Mouse (Mus musculus) forebrain, embryonic 10.5 days (tissue): Measurements from ENCODE around the gene Usp6nl. TPM values are rescaled to one million over a fixed set of nuclear protein-coding genes. Genes with fewer than 3 reads are reported as not detected.

Source experiments
- DNase-seq: peaks from one replicate; pipeline ENCODE4 v3.0.0-alpha.2; 2017; ENCODE audit warnings: low spot score; ENCODE audit errors: extremely low spot score
- H3K27ac ChIP-seq: fragments of 300-500 bp; sonication (generic); 2 replicates; pipeline ENCODE4 v1.5.1; 2016; ENCODE audit warnings: mild to moderate bottlenecking
- H3K27me3 ChIP-seq: fragments of 300-500 bp; sonication (generic); 2 replicates; pipeline ENCODE4 v1.6.1; 2016; ENCODE audit warnings: mild to moderate bottlenecking; ENCODE audit not compliant: poor library complexity, severe bottlenecking
- H3K36me3 ChIP-seq: fragments of 300-500 bp; sonication (generic); replicated peaks from 2 replicates; pipeline ENCODE4 v1.6.1; 2016; ENCODE audit warnings: mild to moderate bottlenecking, moderate library complexity
- H3K4me1 ChIP-seq: fragments of 300-500 bp; sonication (generic); 2 replicates; pipeline ENCODE4 v1.6.1; 2016
- H3K4me3 ChIP-seq: fragments of 300-500 bp; sonication (generic); 2 replicates; pipeline ENCODE4 v1.5.1; 2016; ENCODE audit warnings: mild to moderate bottlenecking, moderate library complexity
- H3K9me3 ChIP-seq: fragments of 300-500 bp; sonication (generic); 2 replicates; pipeline ENCODE4 v1.6.1; 2016; ENCODE audit warnings: mild to moderate bottlenecking, moderate library complexity
- WGBS: fragments of 180-500 bp; shearing (Covaris S2); methylation state at CpG from one replicate; pipeline ENCODE4 v1.1.7; 2016; 5-methylcytosine and 5-hydroxymethylcytosine counted together
- polyA plus RNA-seq: library from polyadenylated mRNA; unstranded; fragments of >200 nt; fragmentation: Nextera tagmentation; extraction: Ambion mirVana; gene quantifications from 2 replicates; pipeline ENCODE4 v1.2.1, GENCODE M21; 2016

Usp6nl gene
- polyA plus RNA-seq, result 9.2 and 9.7 TPM in 2 replicates

DNA sequence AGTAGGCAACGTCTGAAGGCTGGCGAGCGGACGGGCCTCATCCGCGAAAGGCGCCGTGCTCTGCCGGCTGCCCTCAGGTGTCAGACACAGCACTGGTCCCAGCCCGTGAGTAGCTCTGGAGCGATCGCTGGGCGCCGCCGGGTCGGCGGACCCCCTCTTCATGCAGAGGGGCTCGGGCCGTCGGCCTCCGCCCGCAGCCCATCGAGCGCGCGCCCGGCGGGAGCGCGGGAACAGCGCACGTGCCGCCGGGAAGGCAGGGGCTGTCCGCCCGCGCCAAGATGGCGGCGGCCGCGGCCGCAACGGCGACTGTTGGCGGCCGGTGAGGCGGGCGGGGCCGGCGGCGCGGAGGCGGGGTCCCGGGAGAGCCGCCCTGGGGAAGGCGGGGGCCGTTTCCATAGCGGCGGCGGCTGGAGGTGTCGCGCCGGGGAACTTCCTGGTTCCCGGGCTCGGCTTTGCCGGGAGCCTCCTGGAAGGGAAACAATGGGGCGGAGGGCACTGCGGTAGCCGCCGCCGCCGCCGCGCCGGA is at the start of gene Usp6nl:
Usp6nl (plus strand) TSS at position 292 of the 526 bp plus-strand sequence.
- peak; percentile 77 for DNase-seq
- H3K4me3 ChIP-seq, result peak within 1 kb of the TSS; percentile 90
- H3K36me3 ChIP-seq, result no peaks in the 10 kb centered on the region
- H3K9me3 ChIP-seq, result no peaks in the 10 kb centered on the region
- peaks cover 34% of the 10 kb centered on the region for H3K4me1 ChIP-seq
- 0 out of 2 replicates have a peak, but pooled peaks cover 5% of the 10 kb centered on the region for H3K27me3 ChIP-seq
- WGBS, result under 1% methylated on average over 64 of the region's 75 CpGs
- peak within 1 kb of the TSS; percentile 99 for H3K27ac ChIP-seq

DNA sequence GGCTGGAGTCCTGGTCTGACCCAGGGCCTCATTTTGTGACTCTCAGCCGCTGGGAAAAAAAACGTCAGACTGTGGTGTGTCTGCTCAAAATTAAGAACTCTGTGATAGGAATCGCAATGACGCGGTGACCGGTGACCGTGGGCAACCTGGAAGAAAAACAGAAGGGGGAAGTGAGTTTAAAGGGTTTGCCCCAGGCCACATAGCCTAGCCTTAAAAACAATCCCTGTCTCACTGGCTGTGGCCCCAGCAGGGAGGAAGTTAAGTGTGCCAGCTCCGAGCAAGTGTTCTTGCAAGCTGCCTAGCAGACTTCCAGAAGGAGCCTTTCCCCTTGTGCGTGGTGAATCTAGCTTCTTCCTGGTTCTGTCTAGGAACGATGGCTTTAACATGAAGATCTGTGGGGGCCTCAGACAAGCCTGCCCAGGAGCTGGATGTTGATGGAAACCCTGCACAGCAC is 49.0 kb upstream of the Usp6nl start:
- Histone ChIP-seq H3K4me1 (peaks cover 16% of the 10 kb centered on the region), H3K9me3 (no peaks in the 10 kb centered on the region), H3K4me3 (no peak overlapping the region), H3K27me3 (peaks cover 54% of the 10 kb centered on the region), H3K27ac (peak overlapping the region; percentile 70), H3K36me3 (no peaks in the 10 kb centered on the region)
- WGBS, result 36% methylated on average over 10 of the region's 10 CpGs
- peak; percentile 25 for DNase-seq

DNA sequence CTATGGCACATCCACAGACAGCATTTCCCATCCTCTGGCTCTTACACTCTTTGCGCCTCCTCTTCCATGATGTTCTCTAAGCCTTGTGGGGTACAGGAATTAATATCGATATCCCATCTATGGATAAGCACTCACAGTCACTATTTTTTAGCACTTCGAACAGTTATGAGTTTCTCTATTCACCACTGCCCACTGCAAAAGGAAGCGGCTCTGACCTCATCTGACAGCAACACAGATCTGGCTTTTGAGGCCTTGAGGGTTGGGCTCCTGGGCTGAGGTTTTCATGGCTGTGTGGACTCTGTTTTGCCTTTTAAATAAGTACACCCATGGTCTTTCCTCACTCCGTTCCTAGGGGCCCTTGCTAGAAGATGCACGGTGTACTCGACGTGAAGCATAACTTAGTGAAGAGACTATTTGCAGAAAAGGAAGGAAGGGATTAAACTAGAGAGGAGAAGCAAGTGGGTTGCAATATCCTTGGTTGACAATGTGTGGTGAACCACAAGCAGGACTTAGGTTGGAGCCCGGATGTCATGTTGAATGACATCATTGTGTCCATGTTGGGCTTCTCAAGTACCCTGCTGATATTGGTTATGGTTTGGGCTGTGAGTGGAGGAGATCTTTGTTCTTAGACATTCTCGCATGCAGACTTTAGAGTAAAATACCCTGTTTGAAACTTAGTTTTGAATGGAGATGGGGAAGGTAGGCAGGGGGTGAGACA is 43.5 kb upstream of the Usp6nl start:
- Histone ChIP-seq H3K27me3 (peaks cover 6% of the 10 kb centered on the region; the same call in 1 of the 2 replicates), H3K36me3 (no peaks in the 10 kb centered on the region), H3K27ac (no peak overlapping the region), H3K4me1 (peaks cover 3% of the 10 kb centered on the region), H3K9me3 (no peaks in the 10 kb centered on the region), H3K4me3 (no peak overlapping the region)
- 92% methylated on average over 10 of the region's 10 CpGs for WGBS
- no peak for DNase-seq

DNA sequence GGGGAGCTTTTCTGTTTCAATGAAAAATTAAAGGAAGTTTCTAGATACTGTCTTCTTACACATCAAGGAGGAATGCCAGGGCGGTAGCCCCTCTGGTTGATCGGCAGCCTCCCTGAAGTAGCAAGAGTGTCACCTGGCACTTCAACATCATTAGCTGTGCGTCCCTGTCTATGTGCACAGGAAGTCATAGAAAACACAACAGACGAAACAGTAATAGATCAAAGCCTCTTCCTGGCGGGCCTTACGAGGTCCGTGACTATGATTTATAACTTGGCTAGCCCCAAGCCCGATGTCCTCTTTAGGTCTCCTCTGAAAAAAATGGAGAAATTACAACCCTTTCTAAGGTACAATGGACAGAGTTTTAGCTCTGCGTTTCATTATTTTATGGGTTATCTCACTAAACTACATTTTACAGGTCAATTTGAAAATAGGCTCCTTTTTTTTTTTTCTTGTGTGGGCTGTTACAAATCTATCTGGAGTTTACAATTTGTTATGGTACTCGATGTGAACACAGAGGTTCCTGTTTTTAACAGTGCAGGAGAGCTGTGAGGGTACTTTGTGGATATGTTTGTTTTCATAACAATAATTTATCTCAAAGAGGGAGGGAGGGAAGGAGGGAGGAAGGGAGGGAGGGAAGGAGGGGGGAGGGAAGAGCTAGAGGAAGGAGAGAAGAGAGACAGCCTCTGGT is 42.7 kb upstream of the Usp6nl start:
- H3K36me3 ChIP-seq, result no peaks in the 10 kb centered on the region
- no peak overlapping the region for H3K4me3 ChIP-seq
- DNase-seq, result no peak
- WGBS, result 89% methylated on average over 10 of the region's 10 CpGs
- no peaks in the 10 kb centered on the region for H3K27me3 ChIP-seq
- no peaks in the 10 kb centered on the region for H3K9me3 ChIP-seq
- no peak overlapping the region for H3K27ac ChIP-seq
- H3K4me1 ChIP-seq, result no peaks in the 10 kb centered on the region

DNA sequence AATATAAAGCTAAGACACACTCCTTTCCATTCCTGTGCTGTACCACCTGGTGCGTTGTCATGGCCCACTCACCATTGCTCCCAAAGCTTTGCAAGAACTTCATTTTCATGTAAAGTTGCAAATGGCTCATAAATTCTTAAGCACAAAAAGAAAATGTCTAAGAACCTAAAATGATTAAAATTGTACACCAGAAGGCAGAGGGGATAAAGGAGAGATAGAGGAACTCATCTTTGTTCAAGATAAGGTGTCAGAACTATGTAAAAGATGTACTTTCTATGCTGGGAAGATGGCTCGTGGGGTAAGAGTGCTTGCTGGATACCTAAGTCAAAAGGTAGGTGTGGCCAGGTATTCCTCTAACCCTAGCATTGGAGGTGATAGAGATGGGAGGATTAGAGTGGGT is 38.9 kb upstream of the Usp6nl start:
- no peaks in the 10 kb centered on the region for H3K4me1 ChIP-seq
- no peaks in the 10 kb centered on the region for H3K36me3 ChIP-seq
- H3K27ac ChIP-seq, result no peak overlapping the region
- H3K27me3 ChIP-seq, result no peaks in the 10 kb centered on the region
- no peaks in the 10 kb centered on the region for H3K9me3 ChIP-seq
- no peak for DNase-seq
- 90% methylated on average over 2 of the region's 2 CpGs for WGBS
- no peak overlapping the region for H3K4me3 ChIP-seq

DNA sequence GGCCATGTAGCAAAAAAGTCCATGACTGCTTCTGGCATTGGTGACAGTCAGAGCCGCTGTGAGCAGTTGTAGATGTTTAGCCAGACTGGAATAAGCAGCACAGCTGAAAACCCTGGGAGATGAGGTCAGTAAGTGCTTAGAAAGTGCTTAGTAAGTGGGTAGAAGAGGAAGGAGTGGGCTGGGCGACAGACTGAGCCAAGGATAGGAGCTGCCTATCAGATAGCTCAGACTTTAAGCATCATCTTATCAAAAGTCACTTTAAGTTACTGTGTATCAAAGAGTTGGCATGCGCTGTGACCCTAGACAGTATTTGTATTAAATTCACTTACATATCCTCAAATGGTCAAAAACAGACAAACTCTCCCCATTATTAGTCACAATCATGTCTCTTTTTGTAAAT is 37.7 kb upstream of the Usp6nl start:
- Histone ChIP-seq H3K9me3 (no peaks in the 10 kb centered on the region), H3K27me3 (no peaks in the 10 kb centered on the region), H3K36me3 (no peaks in the 10 kb centered on the region), H3K4me1 (no peaks in the 10 kb centered on the region), H3K4me3 (no peak overlapping the region), H3K27ac (no peak overlapping the region)
- WGBS, result 80% methylated on average over 3 of the region's 3 CpGs
- no peak for DNase-seq

DNA sequence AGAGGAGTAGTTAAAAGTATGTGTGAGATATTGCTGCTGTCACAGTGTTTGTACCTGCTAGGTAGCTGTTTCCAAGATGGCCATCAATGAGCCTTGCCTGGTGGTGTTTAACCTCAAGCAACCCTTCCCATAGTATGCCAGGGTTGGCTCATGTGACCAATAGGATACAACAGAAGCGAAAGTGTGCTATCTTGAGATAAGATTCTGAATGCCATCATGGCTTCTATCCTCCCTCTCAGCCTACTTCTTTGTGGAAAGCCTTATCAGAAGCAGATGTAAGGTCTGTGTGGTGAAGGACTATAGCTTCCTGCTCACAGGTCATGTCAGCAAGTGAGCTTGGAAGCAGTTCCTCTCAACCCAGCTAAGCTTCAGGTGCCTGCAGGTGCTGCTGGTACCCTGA is 36.7 kb upstream of the Usp6nl start:
- DNase-seq, result no peak
- Histone ChIP-seq H3K27me3 (no peaks in the 10 kb centered on the region), H3K27ac (no peak overlapping the region), H3K9me3 (no peaks in the 10 kb centered on the region), H3K36me3 (no peaks in the 10 kb centered on the region), H3K4me1 (no peaks in the 10 kb centered on the region), H3K4me3 (no peak overlapping the region)
- WGBS, result 89% methylated on average over 1 of the region's 1 CpGs

DNA sequence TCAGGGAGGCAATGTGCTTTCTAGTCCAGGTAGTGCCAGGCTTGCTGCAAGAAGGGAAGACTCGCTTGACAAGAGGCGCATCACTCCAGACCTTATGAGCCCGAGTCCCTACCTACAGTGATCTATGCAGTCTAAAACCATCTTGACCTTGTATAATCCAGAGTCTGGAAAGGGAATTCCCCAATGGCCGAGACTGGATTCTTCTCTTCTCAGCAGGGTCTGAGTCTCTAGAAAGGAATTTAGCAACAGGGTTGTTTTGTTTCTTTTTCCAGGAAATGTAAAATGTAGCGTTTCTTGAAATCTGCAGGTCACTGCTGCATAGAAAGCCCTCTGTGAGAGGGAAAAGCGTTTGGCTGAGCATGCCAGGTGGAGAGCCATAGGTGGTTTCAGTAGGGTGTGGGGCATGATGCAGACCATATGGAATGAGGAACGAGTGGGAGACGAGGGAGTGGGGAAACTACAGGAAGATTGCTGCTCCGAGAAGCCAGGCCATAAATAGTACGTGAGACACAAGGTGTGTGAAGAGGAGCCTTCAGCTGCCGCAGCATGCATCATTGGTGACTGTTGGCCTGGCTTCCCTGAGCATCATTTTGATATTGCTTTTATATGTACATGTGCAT is 28.5 kb upstream of the Usp6nl start:
- H3K27ac ChIP-seq, result no peak overlapping the region
- 87% methylated on average over 11 of the region's 11 CpGs for WGBS
- H3K4me3 ChIP-seq, result no peak overlapping the region
- H3K27me3 ChIP-seq, result no peaks in the 10 kb centered on the region
- H3K9me3 ChIP-seq, result no peaks in the 10 kb centered on the region
- no peaks in the 10 kb centered on the region for H3K4me1 ChIP-seq
- DNase-seq, result no peak
- no peaks in the 10 kb centered on the region for H3K36me3 ChIP-seq

DNA sequence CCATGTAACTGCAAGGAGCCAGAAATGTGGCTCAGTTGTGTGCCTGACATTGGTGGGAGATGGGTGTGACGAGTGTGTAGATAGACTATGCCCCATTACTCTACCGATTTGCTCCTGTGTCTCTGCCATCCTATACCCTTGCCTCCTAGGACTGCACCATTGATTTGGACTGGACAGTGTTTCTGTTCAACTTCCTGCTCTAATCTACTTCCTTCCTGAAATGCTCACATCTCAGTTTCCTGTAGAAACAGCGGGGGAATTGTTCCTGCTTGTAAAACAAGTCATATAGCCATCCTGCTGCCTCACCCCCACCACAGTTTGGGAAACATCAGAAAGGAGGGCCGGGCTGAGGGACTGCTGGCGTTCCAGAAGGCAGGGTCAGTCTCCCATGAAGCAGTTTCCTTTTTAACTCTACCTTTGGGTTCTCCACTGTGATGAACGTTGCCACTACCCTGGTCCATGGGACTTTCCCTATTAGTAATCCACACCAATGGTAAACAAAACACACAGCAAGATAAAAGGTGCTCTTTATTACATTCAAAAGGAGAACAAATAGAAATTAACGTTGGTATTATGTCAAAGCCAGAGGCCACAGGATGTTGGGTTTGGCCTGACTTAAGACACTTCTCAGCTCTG is 27.4 kb upstream of the Usp6nl start:
- Histone ChIP-seq H3K27me3 (no peaks in the 10 kb centered on the region), H3K4me1 (no peaks in the 10 kb centered on the region), H3K9me3 (no peaks in the 10 kb centered on the region), H3K4me3 (no peak overlapping the region), H3K36me3 (no peaks in the 10 kb centered on the region), H3K27ac (no peak overlapping the region)
- 77% methylated on average over 7 of the region's 7 CpGs for WGBS
- DNase-seq, result no peak

DNA sequence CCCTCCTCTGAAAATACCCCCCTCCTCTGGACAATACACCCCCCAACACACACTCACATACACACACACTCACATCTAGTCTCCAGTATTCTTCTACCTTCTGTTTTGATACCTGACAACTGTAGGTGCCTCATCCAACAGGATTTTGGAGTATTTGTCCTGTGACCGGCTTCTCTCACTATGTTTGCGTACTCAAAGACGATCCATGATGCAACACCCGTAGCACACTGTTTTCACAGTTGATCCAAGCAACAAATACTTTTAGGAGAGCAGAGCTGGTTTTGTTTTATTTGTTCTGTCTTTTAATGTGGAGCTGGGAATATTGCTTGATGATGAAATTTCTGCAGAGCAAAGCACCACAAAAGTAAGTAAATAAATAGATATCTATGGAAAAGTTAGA is 17.7 kb upstream of the Usp6nl start:
- no peaks in the 10 kb centered on the region for H3K36me3 ChIP-seq
- H3K4me1 ChIP-seq, result no peaks in the 10 kb centered on the region
- H3K9me3 ChIP-seq, result no peaks in the 10 kb centered on the region
- 92% methylated on average over 4 of the region's 4 CpGs for WGBS
- no peak for DNase-seq
- H3K27me3 ChIP-seq, result no peaks in the 10 kb centered on the region
- H3K27ac ChIP-seq, result no peak overlapping the region
- no peak overlapping the region for H3K4me3 ChIP-seq

DNA sequence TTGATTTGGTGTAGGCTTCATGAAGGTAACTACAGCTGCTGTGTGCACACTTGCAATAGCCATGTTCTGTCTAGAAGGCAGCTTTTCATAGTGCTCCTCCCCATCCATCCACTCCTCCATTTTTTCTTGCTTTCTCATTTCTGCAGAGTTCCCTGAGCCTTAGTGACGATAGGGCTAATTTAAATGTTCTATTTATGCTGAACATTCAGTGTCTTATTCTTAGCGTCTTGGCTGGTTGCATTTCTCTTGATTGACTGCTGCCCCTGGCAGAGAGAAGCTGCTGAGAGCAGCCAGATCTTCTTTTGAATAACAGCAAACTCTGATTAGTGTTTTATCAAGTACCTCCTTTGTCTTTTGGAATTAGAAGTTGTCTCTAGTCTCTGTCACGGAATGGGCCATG is 15.6 kb upstream of the Usp6nl start:
- H3K4me1 ChIP-seq, result no peaks in the 10 kb centered on the region
- H3K27ac ChIP-seq, result no peak overlapping the region
- H3K36me3 ChIP-seq, result no peaks in the 10 kb centered on the region
- H3K4me3 ChIP-seq, result no peak overlapping the region
- H3K9me3 ChIP-seq, result no peaks in the 10 kb centered on the region
- no peak for DNase-seq
- WGBS, result 80% methylated on average over 3 of the region's 3 CpGs
- H3K27me3 ChIP-seq, result no peaks in the 10 kb centered on the region

DNA sequence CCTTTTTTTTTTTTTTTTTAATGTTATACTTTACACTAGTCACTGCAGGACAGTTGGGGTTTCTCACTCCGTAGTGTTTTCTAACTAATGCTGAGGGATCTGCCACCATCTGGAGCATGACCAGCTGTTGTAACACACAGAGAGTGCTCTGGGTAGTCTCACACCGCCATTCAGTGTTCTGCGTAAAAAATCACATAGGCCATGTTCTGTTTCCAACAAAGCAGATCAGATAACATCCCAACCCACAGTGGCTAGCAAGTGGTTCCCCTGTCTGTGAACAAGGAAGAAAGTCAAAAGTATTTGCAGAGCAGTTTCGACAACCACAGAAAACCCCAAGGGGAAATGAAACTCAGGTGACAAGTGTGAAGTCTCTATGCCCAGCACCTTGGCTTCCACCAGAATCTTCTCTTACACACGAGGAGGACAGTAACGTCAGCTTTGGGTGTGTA is 13.1 kb upstream of the Usp6nl start:
- no peak overlapping the region for H3K4me3 ChIP-seq
- no peaks in the 10 kb centered on the region for H3K4me1 ChIP-seq
- no peak for DNase-seq
- WGBS, result 84% methylated on average over 6 of the region's 6 CpGs
- no peaks in the 10 kb centered on the region for H3K9me3 ChIP-seq
- H3K27me3 ChIP-seq, result no peaks in the 10 kb centered on the region
- no peaks in the 10 kb centered on the region for H3K36me3 ChIP-seq
- H3K27ac ChIP-seq, result no peak overlapping the region
